Mouse (Mus musculus): ENCODE measurements around the gene Maml1. TPM values are rescaled to one million over a fixed set of nuclear protein-coding genes. Genes with fewer than 3 reads are reported as not detected.
"Not testable (repeated sequence)": the region's sequence is repeated elsewhere in the genome, so short reads cannot be mapped to it uniquely, and the experiment has no call there.

Gene Maml1
- polyA plus RNA-seq, 1 experiment from 2014 or later = 5.2 TPM

- TF ChIP-seq CTCF (IDR thresholded peaks at IDR 0.05) (no peak), EP300 (IDR thresholded peaks at IDR 0.05) (no peak)
- no peaks in the 10 kb centered on the region for H3K27me3 ChIP-seq (replicated peaks; ENCODE audit: insufficient read depth, low read length)
- H3K4me2 ChIP-seq (replicated peaks; ENCODE audit: low read depth, low read length) = no peak overlapping the region
- WGBS = 85% methylated on average over 6 of the region's 6 CpGs
- H3K36me3 ChIP-seq (ENCODE audit: insufficient read depth, low read length) = no peaks in the 10 kb centered on the region
- no peak overlapping the region for H3K27ac ChIP-seq (ENCODE audit: low read length)
- ATAC-seq = no peak
- DNase-seq (ENCODE audit: low spot score) = no peak
- H3K4me1 ChIP-seq (ENCODE audit: insufficient read depth, low read depth, low read length) = peaks cover 11% of the 10 kb centered on the region; the same call in 1 of the 2 replicates
- H3K4me3 ChIP-seq (ENCODE audit: low read depth, low read length) = no peak overlapping the region
- no peaks in the 10 kb centered on the region for H3K9me3 ChIP-seq (ENCODE audit: low read length)
- no peak overlapping the region for H3K9ac ChIP-seq (replicated peaks; ENCODE audit: low read depth)
These were observed 29.1 kb upstream of the Maml1 start for GRCm38 (mm10) chr11:50321239-50321638.

- TF ChIP-seq CTCF (IDR thresholded peaks at IDR 0.05) = peak; percentile 34
- H3K4me2 ChIP-seq (replicated peaks; ENCODE audit: low read depth, low read length) = not testable (repeated sequence)
- WGBS = 69% methylated on average over 4 of the region's 4 CpGs
These were observed 27.2 kb upstream of the Maml1 start for GRCm38 (mm10) chr11:50319343-50319742.

GRCm38 (mm10) chr11:50312803-50313202, 20.7 kb upstream of the Maml1 start:
- DNase-seq (ENCODE audit: low spot score) (no peak), ATAC-seq (no peak)
- Histone ChIP-seq H3K9ac (replicated peaks; ENCODE audit: low read depth) (no peak overlapping the region), H3K4me2 (replicated peaks; ENCODE audit: low read depth, low read length) (no peak overlapping the region), H3K27me3 (replicated peaks; ENCODE audit: insufficient read depth, low read length) (no peaks in the 10 kb centered on the region), H3K4me3 (ENCODE audit: low read depth, low read length) (no peak overlapping the region), H3K9me3 (ENCODE audit: low read length) (no peaks in the 10 kb centered on the region), H3K4me1 (ENCODE audit: insufficient read depth, low read depth, low read length) (no peaks in the 10 kb centered on the region), H3K27ac (ENCODE audit: low read length) (no peak overlapping the region), H3K36me3 (ENCODE audit: insufficient read depth, low read length) (peaks cover 3% of the 10 kb centered on the region)
- WGBS = 77% methylated on average over 2 of the region's 2 CpGs
- TF ChIP-seq CTCF (IDR thresholded peaks at IDR 0.05) (no peak), EP300 (IDR thresholded peaks at IDR 0.05) (no peak)

More at GRCm38 (mm10) chr11:50319343-50319742, 27.2 kb upstream of the Maml1 start:
- DNase-seq (ENCODE audit: low spot score); H3K27me3 ChIP-seq (replicated peaks; ENCODE audit: insufficient read depth, low read length); H3K4me1 ChIP-seq (ENCODE audit: insufficient read depth, low read depth, low read length); H3K9me3 ChIP-seq (ENCODE audit: low read length); H3K27ac ChIP-seq (ENCODE audit: low read length); H3K9ac ChIP-seq (replicated peaks; ENCODE audit: low read depth); H3K4me3 ChIP-seq (ENCODE audit: low read depth, low read length); ATAC-seq; H3K36me3 ChIP-seq (ENCODE audit: insufficient read depth, low read length): not testable (repeated sequence)

GRCm38 (mm10) chr11:50303406-50303805, 11.3 kb upstream of the Maml1 start:
- H3K4me2 ChIP-seq (replicated peaks; ENCODE audit: low read depth, low read length) = no peak overlapping the region
- TF ChIP-seq EP300 (IDR thresholded peaks at IDR 0.05) (no peak), CTCF (IDR thresholded peaks at IDR 0.05) (no peak)

DNA sequence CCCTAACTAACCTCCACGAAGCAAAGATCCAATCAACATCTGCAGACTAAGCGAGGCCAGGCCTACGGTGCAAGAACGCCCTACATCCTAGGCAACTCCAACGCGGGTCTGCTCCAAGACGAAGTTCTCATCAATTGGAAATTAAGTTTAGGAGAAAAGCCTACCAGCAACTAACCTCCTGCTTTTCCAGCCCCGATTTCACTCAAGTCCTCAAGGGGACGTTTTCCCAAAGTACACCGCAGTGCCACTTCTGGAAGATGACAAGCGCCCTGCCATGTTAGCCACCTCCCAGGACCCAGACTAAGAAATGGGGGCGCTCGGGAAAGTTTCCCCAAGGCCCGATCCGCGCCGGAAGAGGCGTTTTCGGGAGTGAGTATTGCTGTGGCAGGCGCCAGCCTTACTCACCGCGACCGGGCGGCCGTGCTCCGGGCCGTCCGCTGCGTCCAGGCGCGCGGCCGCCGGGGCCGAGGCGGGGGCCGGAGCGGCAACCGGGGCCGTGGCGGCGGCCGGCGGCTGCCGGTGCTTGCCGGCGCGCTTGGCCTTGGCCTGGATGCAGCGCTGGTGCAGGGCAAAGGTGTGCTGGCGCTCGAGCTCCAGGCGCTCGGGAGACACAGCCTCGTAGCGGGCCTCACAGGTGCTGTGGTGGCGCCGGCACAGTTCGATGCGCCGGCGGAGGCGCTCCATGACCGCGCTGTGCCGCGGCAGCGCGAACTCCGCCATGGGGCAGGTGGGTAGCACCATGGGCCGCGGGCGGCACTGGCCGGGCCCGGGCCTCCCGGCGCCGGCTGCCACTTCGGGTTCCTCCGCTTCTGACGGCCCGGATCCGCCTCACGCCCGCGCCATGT, 568 bp downstream of the Maml1 start:
- Histone ChIP-seq H3K9me3 (ENCODE audit: low read length) (no peaks in the 10 kb centered on the region), H3K36me3 (ENCODE audit: insufficient read depth, low read length) (peaks cover 8% of the 10 kb centered on the region; the same call in 1 of the 2 replicates), H3K4me2 (replicated peaks; ENCODE audit: low read depth, low read length) (peak overlapping the region; percentile 67), H3K27ac (ENCODE audit: low read length) (peak overlapping the region; percentile 97), H3K4me1 (ENCODE audit: insufficient read depth, low read depth, low read length) (no peaks in the 10 kb centered on the region), H3K9ac (replicated peaks; ENCODE audit: low read depth) (peak overlapping the region; percentile 92), H3K27me3 (replicated peaks; ENCODE audit: insufficient read depth, low read length) (no peaks in the 10 kb centered on the region), H3K4me3 (ENCODE audit: low read depth, low read length) (peak overlapping the region; percentile 92)
- DNase-seq (ENCODE audit: low spot score) (peak; percentile 76), ATAC-seq (peak; percentile 70)
- no peak for TF ChIP-seq EP300 (IDR thresholded peaks at IDR 0.05)
- peak; percentile 30 for TF ChIP-seq CTCF (IDR thresholded peaks at IDR 0.05)
- WGBS = under 1% methylated on average over 59 of the region's 85 CpGs

More at GRCm38 (mm10) chr11:50303406-50303805, 11.3 kb upstream of the Maml1 start:
- Histone ChIP-seq H3K9me3 (ENCODE audit: low read length) (no peaks in the 10 kb centered on the region), H3K9ac (replicated peaks; ENCODE audit: low read depth) (no peak overlapping the region), H3K27ac (ENCODE audit: low read length) (no peak overlapping the region), H3K4me1 (ENCODE audit: insufficient read depth, low read depth, low read length) (no peaks in the 10 kb centered on the region), H3K36me3 (ENCODE audit: insufficient read depth, low read length) (peaks cover 35% of the 10 kb centered on the region; the same call in 1 of the 2 replicates), H3K27me3 (replicated peaks; ENCODE audit: insufficient read depth, low read length) (no peaks in the 10 kb centered on the region), H3K4me3 (ENCODE audit: low read depth, low read length) (no peak overlapping the region)
- 93% methylated on average over 2 of the region's 2 CpGs for WGBS
- no peak for DNase-seq (ENCODE audit: low spot score)
- no peak for ATAC-seq

- H3K36me3 ChIP-seq (ENCODE audit: insufficient read depth, low read length) = 0 out of 2 replicates have a peak, but pooled peaks cover 4% of the 10 kb centered on the region
- WGBS = 8% methylated on average over 20 of the region's 20 CpGs
- DNase-seq (ENCODE audit: low spot score) (peak; percentile 83), ATAC-seq (no peak)
- H3K4me2 ChIP-seq (replicated peaks; ENCODE audit: low read depth, low read length) = peak overlapping the region; percentile 67
- no peaks in the 10 kb centered on the region for H3K4me1 ChIP-seq (ENCODE audit: insufficient read depth, low read depth, low read length)
- H3K9ac ChIP-seq (replicated peaks; ENCODE audit: low read depth) = peak overlapping the region; percentile 92
- TF ChIP-seq CTCF (IDR thresholded peaks at IDR 0.05) (no peak), EP300 (IDR thresholded peaks at IDR 0.05) (no peak)
- no peaks in the 10 kb centered on the region for H3K27me3 ChIP-seq (replicated peaks; ENCODE audit: insufficient read depth, low read length)
- H3K9me3 ChIP-seq (ENCODE audit: low read length) = no peaks in the 10 kb centered on the region
- peak overlapping the region; percentile 92 for H3K4me3 ChIP-seq (ENCODE audit: low read depth, low read length)
- H3K27ac ChIP-seq (ENCODE audit: low read length) = peak overlapping the region; percentile 97
These were observed 1.5 kb downstream of the Maml1 start for GRCm38 (mm10) chr11:50290486-50291225.
